Mouse (Mus musculus) pancreas, adult 10 weeks (tissue): Measurements from ENCODE around the gene Rnf207. TPM values are rescaled to one million over a fixed set of nuclear protein-coding genes. Genes with fewer than 3 reads are reported as not detected.

Source experiments
- polyA plus RNA-seq: library from polyadenylated mRNA; stranded (reverse); fragments of 350-450 nt; fragmentation: Illumina TruSeq; extraction: RNeasy Lipid Tissue Mini Kit (QIAGEN cat#74804); gene quantifications from one replicate; pipeline ENCODE4 v1.2.3, GENCODE M21; 2015; ENCODE audit warnings: low read depth, low replicate concordance; ENCODE audit not compliant: insufficient read depth

The Rnf207 gene
- not detected for polyA plus RNA-seq

DNA sequence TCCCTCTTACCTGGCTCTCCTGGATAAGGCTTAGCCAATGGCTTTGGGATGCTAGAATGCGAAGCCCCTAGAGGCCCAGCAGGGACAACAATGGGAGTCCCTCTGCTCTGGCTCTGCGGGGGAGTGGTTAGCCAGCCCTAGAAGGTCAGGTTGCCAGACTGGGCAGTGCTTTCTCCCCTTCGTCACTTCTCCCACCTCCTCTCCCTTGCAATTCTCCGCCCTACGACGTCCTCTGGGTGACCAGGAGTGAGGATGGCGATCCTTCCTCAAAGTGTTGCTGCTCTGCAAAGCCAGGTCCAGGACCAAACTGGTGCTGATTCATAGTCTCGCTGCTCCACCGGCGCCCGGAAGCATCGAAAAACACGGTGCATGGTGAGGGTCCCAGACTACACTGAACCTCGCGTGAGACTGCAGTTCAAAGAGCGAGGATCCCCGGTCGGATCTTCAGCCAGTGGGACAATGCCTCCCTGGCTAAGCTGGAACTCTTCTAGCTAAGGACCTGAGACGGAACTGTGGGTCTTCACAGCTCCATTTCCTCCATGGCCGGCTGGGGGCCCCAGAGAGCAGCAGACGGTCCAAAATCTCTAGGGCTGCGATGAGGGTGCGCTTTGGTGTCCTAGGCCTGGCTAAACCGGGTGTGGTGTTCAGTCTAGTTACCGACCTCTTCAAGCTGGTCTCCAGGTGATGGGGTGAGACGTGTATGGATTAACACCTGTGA lies at the start of gene Rnf207:
TSS of gene Rnf207 (minus strand) at position 477 of the 718 bp plus-strand sequence.

DNA sequence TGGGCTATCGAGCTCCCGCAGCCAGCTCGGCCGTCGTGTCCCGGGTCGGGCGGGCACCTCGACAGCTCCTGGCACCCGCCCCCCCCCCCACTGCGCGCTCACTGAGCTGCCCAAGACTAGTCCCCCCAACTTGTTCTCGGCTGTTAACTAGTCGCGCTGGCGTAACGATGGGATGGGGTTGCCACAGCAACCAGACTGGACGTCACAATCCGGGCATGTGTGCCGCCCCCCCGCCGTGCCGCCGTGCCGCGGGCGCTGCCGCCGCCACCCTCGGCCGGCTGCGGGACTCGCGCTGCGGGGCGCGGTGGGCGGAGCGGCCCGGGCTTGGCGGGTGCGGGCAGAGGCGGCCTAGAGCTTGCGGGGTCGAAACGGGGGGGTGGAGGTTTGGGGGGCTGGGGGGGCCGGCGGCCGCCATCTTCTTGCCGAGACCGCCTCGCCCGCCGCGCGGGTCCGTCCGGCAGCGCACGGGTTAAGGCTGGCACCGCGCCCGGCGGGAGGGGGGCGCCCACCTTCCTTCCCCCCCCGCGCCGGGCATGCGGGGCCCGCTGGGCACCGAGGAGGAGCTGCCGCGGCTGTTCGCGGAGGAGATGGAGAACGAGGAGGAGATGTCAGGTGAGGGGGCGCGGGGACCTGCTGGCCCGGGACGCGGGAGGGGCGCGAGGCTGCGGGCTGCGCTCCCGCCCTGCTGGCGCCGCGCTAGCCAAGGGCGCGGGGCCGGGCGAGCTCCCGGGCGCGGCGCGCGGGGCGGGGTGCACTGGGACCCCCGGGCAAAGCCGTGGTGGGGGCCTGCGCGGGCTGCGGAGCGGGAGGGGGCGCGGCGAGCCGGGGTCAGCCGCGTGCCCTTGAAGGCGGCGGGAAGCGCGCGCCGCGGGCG lies 19.9 kb upstream of the Rnf207 start, which contains the start of gene Chd5:
TSS of gene Chd5 (plus strand) at position 233 of the 874 bp plus-strand sequence.

GRCm38 (mm10) chr4:152325574-152326411 lies 7.0 kb upstream of the Rnf207 start, which contains the start of gene Rpl22:
TSS of gene Rpl22 (plus strand) at chr4:152325742.

GRCm38 (mm10) chr4:152296874-152297861 lies 21.6 kb downstream of the Rnf207 start, which contains the start of gene Icmt:
TSS of gene Icmt (plus strand) at chr4:152297227.

GRCm38 (mm10) chr4:152291562-152291961 lies 27.2 kb downstream of the Rnf207 start, which contains the start of gene Hes3:
TSS of gene Hes3 (minus strand) at chr4:152291662.

DNA sequence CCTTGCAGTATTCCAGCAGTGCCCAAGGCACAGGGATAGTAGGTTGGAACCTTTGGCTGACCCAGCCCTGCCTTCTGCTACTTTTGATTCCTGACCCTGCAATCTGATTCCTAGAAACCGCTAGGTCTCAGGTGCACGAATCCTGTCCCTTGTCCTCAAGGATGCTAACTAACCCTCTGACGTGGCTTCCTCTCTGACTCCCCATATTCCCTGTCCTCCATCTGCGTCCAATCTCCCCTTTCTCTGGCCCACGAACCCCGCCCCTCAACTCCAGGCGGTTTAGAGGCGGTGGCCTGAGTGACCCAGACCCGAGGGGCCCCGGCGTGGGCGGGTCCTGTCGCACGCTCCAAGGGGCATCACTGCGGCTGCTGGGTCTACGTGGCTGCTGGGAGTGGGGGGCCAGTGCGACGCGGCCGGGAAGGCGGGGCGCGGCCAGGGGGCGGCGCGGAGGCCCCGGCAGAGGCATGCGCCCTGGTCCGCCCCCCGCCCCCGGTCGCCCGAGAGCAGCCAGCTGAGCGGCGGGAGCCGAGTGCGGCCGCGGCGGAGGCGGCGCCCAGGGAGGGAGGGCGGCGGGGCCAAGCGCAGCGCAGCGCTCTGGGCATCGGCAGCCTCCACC lies 45.1 kb downstream of the Rnf207 start, which contains the start of gene Gpr153:
TSS of gene Gpr153 (plus strand) at position 612 of the 616 bp plus-strand sequence.

Other genes starting within 250 kb of the Rnf207 start
- 7.3 TPM for gene Plekhg5, start 246.5 kb downstream of the Rnf207 start, polyA plus RNA-seq
- gene Tnfrsf25, start 203.1 kb downstream of the Rnf207 start, polyA plus RNA-seq = 2.1 TPM
- gene Espn, start 166.6 kb downstream of the Rnf207 start, polyA plus RNA-seq = 1.5 TPM
- not detected for gene Hes2, start 160.1 kb downstream of the Rnf207 start, polyA plus RNA-seq
- 6.0 TPM for gene Acot7, start 140.9 kb downstream of the Rnf207 start, polyA plus RNA-seq
- gene Gpr153, start 44.8 kb downstream of the Rnf207 start, polyA plus RNA-seq = 4.5 TPM
- gene Hes3, start 27.3 kb downstream of the Rnf207 start, polyA plus RNA-seq = not detected
- gene Icmt, start 21.8 kb downstream of the Rnf207 start, polyA plus RNA-seq = 9.5 TPM
- gene Rpl22, start 6.7 kb upstream of the Rnf207 start, polyA plus RNA-seq = 217 TPM
- 1.3 TPM for gene Chd5, start 19.7 kb upstream of the Rnf207 start, polyA plus RNA-seq
- 0.28 TPM for gene Nphp4, start 157.7 kb upstream of the Rnf207 start, polyA plus RNA-seq
- 1.3 TPM for gene Kcnab2, start 158.9 kb upstream of the Rnf207 start, polyA plus RNA-seq